In genomic region chr2:32312318-32312964, GRCm38 (mm10) we compare ENCODE assay signal across 9 mouse cellular contexts. TPM values are rescaled to one million over a fixed set of nuclear protein-coding genes. Genes with fewer than 3 reads are reported as not detected.
A peak's percentile ranks its signal among the peaks of the same experiment; 100 is the strongest.
DNase-seq lines count a peak whose midpoint lies in the region; ATAC-seq and TF ChIP-seq lines count a peak whose summit lies in the region.
"Had no signal": no experiment of that assay in that cellular context is flagged by ENCODE, and none has a peak within 500 bp of the region (broad histone marks: within the 10 kb centered on the region; RNA-seq: fewer than 3 reads in every experiment).

No protein-coding gene starts in this region.

- peak; percentile 54 for DNase-seq in MEL-GATA-1-ER (ENCODE audit: extremely low read depth, low read depth)
- peak; percentile 90 for DNase-seq in brain, embryonic 14.5 days (ENCODE audit: low read depth)
- DNase-seq in spleen, postnatal 36 days (ENCODE audit: low spot score in 2 of 2): peak; percentile 72 to 75
- DNase-seq in frontal cortex, postnatal 36 days (ENCODE audit: low spot score in 2 of 2): no peak

- peaks cover 25% of the 10 kb centered on the region for H3K4me1 ChIP-seq in forebrain, embryonic 13.5 days
- H3K4me1 ChIP-seq in hindbrain, embryonic 12.5 days: peaks cover 42% of the 10 kb centered on the region
- H3K4me1 ChIP-seq in limb, embryonic 15.5 days: peaks cover 62% of the 10 kb centered on the region
- peaks cover 4% of the 10 kb centered on the region; the same call in 1 of the 2 replicates for H3K4me1 ChIP-seq in midbrain, embryonic 16.5 days (ENCODE audit: control insufficient read depth, insufficient read depth, low read length)

- peaks cover 32% of the 10 kb centered on the region for H3K36me3 ChIP-seq in forebrain, embryonic 13.5 days (ENCODE audit: poor library complexity, severe bottlenecking)
- peaks cover 22% of the 10 kb centered on the region for H3K36me3 ChIP-seq in hindbrain, embryonic 12.5 days
- peaks cover 46% of the 10 kb centered on the region for H3K36me3 ChIP-seq in limb, embryonic 15.5 days
- peaks cover 33% of the 10 kb centered on the region for H3K36me3 ChIP-seq in midbrain, embryonic 16.5 days (ENCODE audit: control insufficient read depth, insufficient read depth, low read length)

- H3K27me3 ChIP-seq in forebrain, embryonic 13.5 days: peaks cover 25% of the 10 kb centered on the region
- peaks cover 36% of the 10 kb centered on the region for H3K27me3 ChIP-seq in hindbrain, embryonic 12.5 days
- no peaks in the 10 kb centered on the region for H3K27me3 ChIP-seq in limb, embryonic 15.5 days
- H3K27me3 ChIP-seq in midbrain, embryonic 16.5 days (ENCODE audit: control insufficient read depth, insufficient read depth, low read depth, low read length): no peaks in the 10 kb centered on the region

- H3K4me2 ChIP-seq in forebrain, embryonic 13.5 days: peak overlapping the region; percentile 98
- H3K4me2 ChIP-seq in hindbrain, embryonic 12.5 days (replicated peaks): peak overlapping the region; percentile 94
- H3K4me2 ChIP-seq in limb, embryonic 15.5 days: peak overlapping the region; percentile 98
- peak overlapping the region; percentile 78 for H3K4me2 ChIP-seq in midbrain, embryonic 16.5 days (ENCODE audit: low read length)

- WGBS in forebrain, embryonic 13.5 days: under 1% methylated on average over 40 of the region's 56 CpGs
- under 1% methylated on average over 53 of the region's 56 CpGs for WGBS in hindbrain, embryonic 12.5 days
- WGBS in limb, embryonic 15.5 days: 3% methylated on average over 55 of the region's 56 CpGs
- whole genome bisulfite sequencing in midbrain, embryonic 16.5 days: 3% methylated on average over 43 of the region's 56 CpGs

- peak overlapping the region; percentile 81 for H3K9ac ChIP-seq in forebrain, embryonic 13.5 days
- H3K9ac ChIP-seq in hindbrain, embryonic 12.5 days: peak overlapping the region; percentile 86
- peak overlapping the region; percentile 70 for H3K9ac ChIP-seq in limb, embryonic 15.5 days
- H3K9ac ChIP-seq in midbrain, embryonic 16.5 days (ENCODE audit: low read depth, low read length): peak overlapping the region; percentile 74

- no peak for TF ChIP-seq CTCF in brain, embryonic 14.5 days (IDR thresholded peaks at IDR 0.05; ENCODE audit: borderline replicate concordance, extremely low read depth, insufficient read depth, insufficient read length)

- ATAC-seq in forebrain, embryonic 13.5 days: peak; percentile 80
- peak; percentile 62 for ATAC-seq in hindbrain, embryonic 12.5 days (ENCODE audit: low FRiP score)
- peak; percentile 40; the same call in 1 of the 2 replicates for ATAC-seq in limb, embryonic 15.5 days (ENCODE audit: insufficient number of reproducible peaks, low FRiP score, low TSS enrichment, low read depth)
- ATAC-seq in midbrain, embryonic 16.5 days: peak; percentile 47

- no peaks in the 10 kb centered on the region for H3K9me3 ChIP-seq in forebrain, embryonic 13.5 days (replicated peaks)
- no peaks in the 10 kb centered on the region for H3K9me3 ChIP-seq in hindbrain, embryonic 12.5 days (replicated peaks)
- H3K9me3 ChIP-seq in limb, embryonic 15.5 days: no peaks in the 10 kb centered on the region
- H3K9me3 ChIP-seq in midbrain, embryonic 16.5 days (replicated peaks; ENCODE audit: control insufficient read depth, low read length, poor library complexity, severe bottlenecking): no peaks in the 10 kb centered on the region

- H3K4me3 ChIP-seq in forebrain, embryonic 13.5 days: peak overlapping the region; percentile 60
- H3K4me3 ChIP-seq in hindbrain, embryonic 12.5 days: peak overlapping the region; percentile 54
- peak overlapping the region; percentile 64 for H3K4me3 ChIP-seq in limb, embryonic 15.5 days
- H3K4me3 ChIP-seq in midbrain, embryonic 16.5 days (ENCODE audit: low read depth, low read length): peak overlapping the region; percentile 41

- TF ChIP-seq POLR2A in brain, embryonic 14.5 days (IDR thresholded peaks at IDR 0.05; ENCODE audit: borderline replicate concordance, extremely low read depth, insufficient read depth, insufficient read length, poor library complexity, severe bottlenecking): no peak

- no peak overlapping the region for H3K27ac ChIP-seq in forebrain, embryonic 13.5 days
- H3K27ac ChIP-seq in hindbrain, embryonic 12.5 days: peak overlapping the region; percentile 46; the same call in 1 of the 2 replicates
- peak overlapping the region; percentile 81 for H3K27ac ChIP-seq in limb, embryonic 15.5 days
- H3K27ac ChIP-seq in midbrain, embryonic 16.5 days (ENCODE audit: low read length): no peak overlapping the region; the same call in 1 of the 2 replicates
- H3K27ac ChIP-seq: macrophage had no signal

RNA-seq across cellular contexts. Expression of gene Swi5, which starts 24.6 kb away (rescaled TPM):
- 296 and 327 TPM in 2 replicates for polyA plus RNA-seq in brain, embryonic 14.5 days (2012; rRNA removed)
- polyA plus RNA-seq in forebrain, embryonic 13.5 days (2015; fragmentation: Nextera tagmentation; extraction: Ambion mirVana): 466 and 470 TPM in 2 replicates
- polyA plus RNA-seq in hindbrain, embryonic 12.5 days (2016; fragmentation: Nextera tagmentation; extraction: Ambion mirVana): 380 and 382 TPM in 2 replicates
- polyA plus RNA-seq in limb, embryonic 15.5 days (2015; fragmentation: Nextera tagmentation; extraction: Ambion mirVana): 370 and 413 TPM in 2 replicates
- polyA plus RNA-seq in midbrain, embryonic 16.5 days (2015; fragmentation: Nextera tagmentation; extraction: Ambion mirVana): 392 and 415 TPM in 2 replicates

RNA-seq across cellular contexts. Expression of gene Golga2, which starts 25.3 kb away (rescaled TPM):
- 42.9 and 54.6 TPM in 2 replicates for polyA plus RNA-seq in brain, embryonic 14.5 days (2012; rRNA removed)
- 20.5 and 23.4 TPM in 2 replicates for polyA plus RNA-seq in forebrain, embryonic 13.5 days (2015; fragmentation: Nextera tagmentation; extraction: Ambion mirVana)
- 31.5 and 31.6 TPM in 2 replicates for polyA plus RNA-seq in hindbrain, embryonic 12.5 days (2016; fragmentation: Nextera tagmentation; extraction: Ambion mirVana)
- 36.5 and 36.6 TPM in 2 replicates for polyA plus RNA-seq in limb, embryonic 15.5 days (2015; fragmentation: Nextera tagmentation; extraction: Ambion mirVana)
- polyA plus RNA-seq in midbrain, embryonic 16.5 days (2015; fragmentation: Nextera tagmentation; extraction: Ambion mirVana): 31.8 and 35.7 TPM in 2 replicates

RNA-seq across cellular contexts. Expression of gene Ciz1, which starts 39.7 kb away (rescaled TPM):
- polyA plus RNA-seq in brain, embryonic 14.5 days (2012; rRNA removed): 225 and 268 TPM in 2 replicates
- polyA plus RNA-seq in forebrain, embryonic 13.5 days (2015; fragmentation: Nextera tagmentation; extraction: Ambion mirVana): 49.0 and 52.4 TPM in 2 replicates
- 59.1 and 66.3 TPM in 2 replicates for polyA plus RNA-seq in hindbrain, embryonic 12.5 days (2016; fragmentation: Nextera tagmentation; extraction: Ambion mirVana)
- polyA plus RNA-seq in limb, embryonic 15.5 days (2015; fragmentation: Nextera tagmentation; extraction: Ambion mirVana): 42.7 and 46.2 TPM in 2 replicates
- 56.3 and 58.7 TPM in 2 replicates for polyA plus RNA-seq in midbrain, embryonic 16.5 days (2015; fragmentation: Nextera tagmentation; extraction: Ambion mirVana)

RNA-seq across cellular contexts. Expression of gene Dnm1, which starts 40.7 kb away (rescaled TPM):
- 189 and 292 TPM in 2 replicates for polyA plus RNA-seq in brain, embryonic 14.5 days (2012; rRNA removed)
- 13.7 and 20.2 TPM in 2 replicates for polyA plus RNA-seq in forebrain, embryonic 13.5 days (2015; fragmentation: Nextera tagmentation; extraction: Ambion mirVana)
- polyA plus RNA-seq in hindbrain, embryonic 12.5 days (2016; fragmentation: Nextera tagmentation; extraction: Ambion mirVana): 44.4 and 47.5 TPM in 2 replicates
- polyA plus RNA-seq in limb, embryonic 15.5 days (2015; fragmentation: Nextera tagmentation; extraction: Ambion mirVana): 20.5 and 26.6 TPM in 2 replicates
- polyA plus RNA-seq in midbrain, embryonic 16.5 days (2015; fragmentation: Nextera tagmentation; extraction: Ambion mirVana): 55.1 and 66.3 TPM in 2 replicates

RNA-seq across cellular contexts. Expression of gene Uck1, which starts 52.5 kb away (rescaled TPM):
- 70.7 and 82.4 TPM in 2 replicates for polyA plus RNA-seq in brain, embryonic 14.5 days (2012; rRNA removed)
- 76.9 and 89.3 TPM in 2 replicates for polyA plus RNA-seq in forebrain, embryonic 13.5 days (2015; fragmentation: Nextera tagmentation; extraction: Ambion mirVana)
- polyA plus RNA-seq in hindbrain, embryonic 12.5 days (2016; fragmentation: Nextera tagmentation; extraction: Ambion mirVana): 61.8 and 67.3 TPM in 2 replicates
- polyA plus RNA-seq in limb, embryonic 15.5 days (2015; fragmentation: Nextera tagmentation; extraction: Ambion mirVana): 62.2 and 68.1 TPM in 2 replicates
- polyA plus RNA-seq in midbrain, embryonic 16.5 days (2015; fragmentation: Nextera tagmentation; extraction: Ambion mirVana): 101 and 107 TPM in 2 replicates

Comparison
In these comparisons a context has a peak if more than half of its experiments do, and no peak if none do; other contexts are left out.
1. DNase-seq: peak in MEL-GATA-1-ER (single experiment), brain, embryonic 14.5 days (single experiment) and spleen, postnatal 36 days (2 of 2); none in frontal cortex, postnatal 36 days (0 of 2).
2. H3K27ac ChIP-seq: peak in hindbrain, embryonic 12.5 days (single experiment) and limb, embryonic 15.5 days (single experiment); none in forebrain, embryonic 13.5 days (single experiment) and midbrain, embryonic 16.5 days (single experiment).
3. Peak in every context shown above with its lines, with median percentiles within 50 percentile points of each other: ATAC-seq, H3K4me2 ChIP-seq, H3K4me3 ChIP-seq and H3K9ac ChIP-seq.